Mouse (Mus musculus): Measurements from ENCODE around the gene Arhgap8. TPM values are rescaled to one million over a fixed set of nuclear protein-coding genes. Genes with fewer than 3 reads are reported as not detected.

The Arhgap8 gene
- total RNA-seq, 2 experiments from 2014 or later, result 0.30 to 0.60 TPM

Other genes starting within 250 kb of the Arhgap8 start
- 10 to 100 TPM; 66.8 to 67.4 TPM for gene Rtl6, start 162.2 kb upstream of the Arhgap8 start, total RNA-seq (2021)
- gene Prr5, start 50.4 kb upstream of the Arhgap8 start, total RNA-seq (2021), result 10 to 100 TPM; 11.4 to 16.3 TPM
- gene Phf21b, start 136.0 kb downstream of the Arhgap8 start, total RNA-seq (2021), result 1 to 10 TPM; 7.9 to 9.2 TPM
- gene Gm29666, start 200.0 kb downstream of the Arhgap8 start, total RNA-seq (2021), result 1 to 10 TPM in 1 of 2 experiments, under 1 TPM in 1; 0.91 to 1.5 TPM
- gene Nup50, start 203.4 kb downstream of the Arhgap8 start, total RNA-seq (2021), result 10 to 100 TPM; 29.1 to 30.8 TPM